Mouse (Mus musculus): Measurements from ENCODE around the gene Lrp5.
A peak's percentile ranks its signal among the peaks of the same experiment; 100 is the strongest.

Gene Lrp5

DNA sequence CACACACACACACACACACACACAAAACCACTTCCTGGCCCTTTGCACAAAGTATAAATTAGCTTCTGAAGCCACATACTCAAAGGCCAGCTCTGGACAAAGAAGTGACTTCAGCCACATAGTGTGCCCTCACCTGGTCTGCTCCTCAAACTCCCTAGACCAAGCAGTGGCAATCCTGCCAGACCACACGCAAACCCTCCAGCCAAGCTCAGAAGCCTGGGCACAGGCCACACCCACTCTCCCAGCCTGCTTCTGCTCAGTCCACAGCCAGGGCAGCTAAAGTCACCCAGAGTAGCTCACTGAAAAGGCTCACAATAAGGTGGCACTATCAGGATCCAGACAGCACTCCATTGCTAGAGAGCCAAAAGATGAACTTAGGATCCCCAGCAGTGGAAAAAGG, 30.2 kb downstream of the Lrp5 start:
- no peak for DNase-seq (ENCODE audit: low spot score in 2 of 2)

DNA sequence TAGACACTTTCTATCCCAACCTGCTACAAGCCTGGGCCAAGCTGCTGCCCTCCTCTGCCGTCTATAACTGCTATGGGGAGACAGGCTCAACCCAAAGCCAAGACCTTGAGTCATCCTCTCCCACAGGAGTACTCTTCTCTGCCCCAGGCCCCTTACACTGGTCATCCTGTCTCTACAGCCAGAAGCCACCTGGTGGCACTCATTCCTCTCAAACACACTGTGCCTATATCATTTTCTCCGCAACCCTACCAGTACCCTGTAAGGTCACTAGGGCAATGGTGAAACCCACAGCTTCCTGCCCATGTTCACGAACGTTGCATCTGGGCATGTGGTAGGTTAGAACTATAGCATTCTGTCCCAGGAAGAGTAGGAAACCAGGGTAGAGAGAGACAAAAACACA, 31.4 kb downstream of the Lrp5 start:
- no peak for DNase-seq (ENCODE audit: low spot score in 2 of 2)

DNA sequence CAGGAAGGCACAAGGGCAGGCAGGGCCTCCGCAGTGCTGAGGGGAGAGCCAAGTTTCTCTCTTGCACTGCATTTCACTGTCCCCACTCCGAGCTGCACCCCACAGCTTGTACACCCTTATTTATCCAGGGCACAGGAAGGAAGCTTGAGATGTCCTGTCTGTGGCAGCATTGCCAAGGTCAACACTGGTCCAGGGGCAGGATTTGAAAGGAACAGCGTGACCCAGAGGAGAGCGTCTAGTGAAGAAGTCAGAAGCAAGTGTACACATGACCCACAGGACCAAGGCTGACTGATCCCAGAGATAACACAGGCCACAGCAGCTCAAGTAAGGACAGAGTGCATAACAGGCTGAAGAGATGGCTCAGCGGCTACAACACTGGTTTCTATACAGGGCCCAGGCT, 32.3 kb downstream of the Lrp5 start:
- DNase-seq (ENCODE audit: low spot score in 2 of 2), result no peak

DNA sequence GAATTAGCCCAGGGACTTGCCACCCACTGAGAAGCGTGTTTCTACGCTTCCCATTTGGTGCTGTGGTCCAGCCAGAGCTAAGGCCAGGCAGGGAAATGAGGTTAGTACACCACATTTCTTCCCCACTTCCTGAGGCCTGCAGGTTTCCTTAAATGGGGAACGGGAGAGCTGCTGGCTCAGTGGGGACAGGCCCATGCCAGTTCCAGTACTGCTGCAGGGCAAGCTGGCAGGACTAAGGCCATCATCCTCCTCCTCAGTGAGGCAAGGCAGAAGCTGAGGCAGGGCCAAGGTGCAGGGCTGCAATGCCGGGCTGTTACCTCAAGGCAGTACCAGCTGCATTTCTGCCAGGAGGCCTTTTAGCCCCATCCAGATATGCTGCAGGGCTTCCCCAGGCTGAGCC, 32.9 kb downstream of the Lrp5 start:
- no peak for DNase-seq (ENCODE audit: low spot score in 2 of 2)

DNA sequence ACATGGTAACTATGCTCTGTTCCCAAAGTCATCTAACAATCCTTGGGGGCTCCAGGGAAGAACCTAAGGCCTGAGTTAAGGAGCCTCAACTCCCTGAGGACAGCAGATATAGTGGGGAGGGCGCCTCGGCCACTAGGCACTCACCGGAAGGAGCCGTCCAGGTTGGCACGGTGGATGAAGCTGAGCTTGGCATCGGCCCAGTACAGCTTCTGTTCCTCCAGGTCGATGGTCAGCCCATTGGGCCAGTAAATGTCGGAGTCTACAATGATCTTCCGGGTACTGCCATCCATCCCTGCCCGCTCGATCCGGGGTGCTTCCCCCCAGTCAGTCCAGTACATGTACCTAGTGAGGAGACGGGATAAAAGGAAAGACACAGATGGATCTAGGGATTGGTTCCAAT, 34.4 kb downstream of the Lrp5 start:
- DNase-seq (ENCODE audit: low spot score in 2 of 2), result no peak

DNA sequence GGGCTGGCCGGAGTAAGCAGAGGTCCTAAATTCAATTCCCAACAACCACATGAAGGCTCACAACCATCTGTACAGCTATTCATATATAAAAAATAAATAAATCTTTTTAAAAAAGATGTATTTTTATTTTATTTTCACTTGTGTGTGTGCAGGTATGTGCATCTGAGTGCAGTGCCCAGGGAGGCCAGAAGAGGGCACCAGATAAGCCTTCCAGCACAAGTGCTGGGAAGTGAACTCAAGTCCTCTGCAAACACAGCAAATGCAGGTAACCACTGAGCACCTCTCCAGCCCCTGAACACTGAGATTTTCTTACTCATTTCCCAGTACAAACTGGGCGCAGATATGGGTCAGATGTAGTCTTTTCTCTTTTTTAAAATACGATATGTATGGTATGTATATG, 35.1 kb downstream of the Lrp5 start:
- no peak for DNase-seq (ENCODE audit: low spot score in 2 of 2)

DNA sequence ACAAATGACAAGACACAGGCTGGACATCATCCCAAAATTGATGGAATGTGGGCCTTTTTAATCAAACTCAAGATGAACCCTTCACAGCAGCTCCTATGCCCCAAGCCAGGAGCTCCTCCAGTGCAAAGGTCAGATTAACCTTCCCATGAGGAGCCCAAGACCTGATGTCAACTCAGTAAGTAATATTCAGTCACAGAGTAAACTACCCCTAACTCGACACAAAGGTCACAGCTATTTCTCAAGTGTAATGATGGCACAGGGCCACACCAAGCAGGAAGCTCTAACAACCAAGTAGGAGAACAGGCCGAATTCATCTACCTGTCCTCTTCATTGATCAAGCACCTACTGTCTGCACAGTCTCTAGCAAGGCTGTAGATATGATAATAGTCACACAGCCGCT, 35.9 kb downstream of the Lrp5 start:
- DNase-seq (ENCODE audit: low spot score in 2 of 2), result no peak

DNA sequence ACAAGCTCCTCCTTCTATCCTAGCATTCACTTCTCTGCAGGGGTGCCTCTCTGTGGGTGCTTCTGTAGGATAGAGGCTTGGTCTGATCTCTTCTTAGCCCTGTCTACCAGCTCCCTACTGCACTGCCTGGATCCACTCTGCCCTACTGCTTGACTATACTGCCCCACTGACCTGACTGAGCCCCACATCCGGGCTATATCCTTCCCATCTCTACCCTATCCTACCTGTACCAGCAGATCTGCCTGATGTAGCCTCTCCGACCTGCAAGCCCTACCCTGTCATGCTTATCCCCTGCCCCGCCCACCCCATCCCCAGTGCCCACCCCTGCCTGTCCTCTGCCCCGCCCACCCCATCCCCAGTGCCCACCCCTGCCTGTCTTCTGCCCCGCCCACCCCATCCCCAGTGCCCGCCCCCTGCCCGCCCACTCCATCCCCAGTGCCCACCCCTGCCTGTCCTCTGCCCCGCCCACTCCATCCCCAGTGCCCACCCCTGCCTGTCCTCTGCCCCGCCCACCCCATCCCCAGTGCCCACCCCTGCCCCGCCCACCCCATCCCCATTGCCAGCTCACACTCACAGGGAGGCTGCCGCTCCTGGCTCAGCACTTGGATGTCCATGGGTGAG, 37.4 kb downstream of the Lrp5 start:
- no peak for DNase-seq (ENCODE audit: low spot score in 2 of 2)

DNA sequence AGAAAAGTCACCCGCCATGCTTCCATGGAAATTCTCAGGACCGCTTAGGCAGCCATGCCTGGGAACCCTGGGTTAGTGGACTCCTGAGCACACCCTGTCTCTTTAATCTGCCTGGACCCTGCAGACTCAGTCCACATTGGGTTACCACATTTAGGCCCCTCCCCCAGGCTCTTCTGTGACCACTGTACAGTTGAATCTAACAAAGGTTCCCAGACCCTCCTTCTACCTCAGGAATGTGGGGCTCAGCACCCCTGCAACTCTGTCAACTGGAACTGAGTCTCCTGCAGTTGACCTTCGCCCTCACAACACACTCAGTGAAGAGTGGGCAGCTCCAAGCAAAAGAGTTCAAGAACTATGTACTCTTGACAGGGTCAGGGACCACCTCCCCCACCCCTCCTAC, 38.4 kb downstream of the Lrp5 start:
- DNase-seq (ENCODE audit: low spot score in 2 of 2), result no peak

DNA sequence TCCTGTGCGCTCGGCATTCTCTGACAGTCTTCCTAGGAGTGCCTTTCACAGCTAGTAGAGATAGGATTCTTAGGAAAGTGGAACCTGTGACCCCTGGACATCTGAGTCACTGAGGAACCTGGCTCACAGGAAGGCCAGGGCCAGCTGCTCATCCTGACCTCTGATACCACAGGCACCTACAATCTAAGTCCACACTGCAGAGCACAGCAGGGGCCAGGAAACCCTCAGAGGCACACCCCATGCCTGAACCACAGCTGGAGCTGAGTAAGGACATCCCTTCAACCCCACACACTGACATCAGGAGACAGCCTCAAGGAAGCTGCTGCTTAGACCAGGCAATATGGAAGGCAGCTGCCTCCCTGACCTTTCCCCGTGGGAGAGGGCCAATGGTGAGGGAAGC, 40.6 kb downstream of the Lrp5 start:
- no peak for DNase-seq (ENCODE audit: low spot score in 2 of 2)

DNA sequence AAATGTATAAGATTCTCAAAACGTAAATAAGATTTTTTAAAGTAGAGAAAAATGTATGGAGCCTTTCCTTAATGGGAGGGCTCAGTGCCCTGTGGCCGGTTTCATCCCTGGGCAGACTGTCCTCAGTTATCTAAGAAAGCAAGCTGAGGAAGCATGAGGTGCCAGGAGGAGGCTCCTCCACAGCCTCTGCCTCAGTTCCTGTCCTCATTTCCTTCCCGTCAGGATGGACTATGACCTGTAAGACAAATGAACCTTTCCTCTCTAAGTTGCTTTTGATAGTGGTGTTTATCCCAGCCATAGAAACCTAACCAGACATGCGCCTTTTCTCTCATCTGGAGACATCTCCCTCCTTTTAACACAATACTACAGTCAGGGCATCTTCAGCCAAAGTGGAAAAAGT, 41.0 kb downstream of the Lrp5 start:
- DNase-seq (ENCODE audit: low spot score in 2 of 2), result no peak

DNA sequence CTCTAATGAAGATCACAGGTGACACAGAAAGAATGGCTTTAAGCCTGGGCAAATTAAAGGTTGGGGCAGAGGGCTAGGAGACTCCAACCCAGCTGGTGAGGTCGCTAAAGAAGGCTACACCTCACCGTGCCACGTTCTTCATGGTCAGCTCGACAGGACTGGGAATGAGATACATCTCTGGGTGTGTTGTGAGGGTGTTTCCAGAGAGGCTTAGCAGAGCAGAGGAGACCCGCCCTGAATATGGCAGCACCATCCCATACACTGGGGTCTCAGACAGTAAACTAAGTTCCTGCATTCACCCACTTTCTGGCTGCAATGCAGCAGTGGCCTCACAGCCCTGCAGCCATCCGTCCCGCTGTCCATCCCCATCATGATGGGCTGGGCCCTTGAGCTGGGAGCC, 46.8 kb downstream of the Lrp5 start:
- no peak for DNase-seq (ENCODE audit: low spot score in 2 of 2)

DNA sequence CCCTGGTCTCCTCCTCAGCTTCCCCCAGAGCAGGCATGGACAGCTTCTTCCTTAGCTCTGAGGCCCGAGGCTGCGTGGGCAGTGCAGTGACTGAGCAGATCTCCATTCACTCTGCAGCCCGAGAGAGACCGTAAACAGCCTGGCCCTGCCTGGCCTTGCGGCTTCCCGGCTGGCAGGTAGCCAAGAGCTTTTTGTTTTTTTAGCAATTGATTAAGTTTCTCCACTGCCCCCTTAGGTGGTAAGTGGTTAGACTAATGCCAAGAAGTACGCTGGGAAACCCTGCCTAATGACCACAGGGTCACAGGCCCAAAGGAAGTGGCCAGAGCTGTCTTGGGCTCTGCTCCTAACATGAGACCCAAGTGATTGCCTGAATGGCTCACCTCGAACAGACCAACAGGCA, 47.7 kb downstream of the Lrp5 start:
- DNase-seq (ENCODE audit: low spot score in 2 of 2), result peak; percentile 18 to 33

DNA sequence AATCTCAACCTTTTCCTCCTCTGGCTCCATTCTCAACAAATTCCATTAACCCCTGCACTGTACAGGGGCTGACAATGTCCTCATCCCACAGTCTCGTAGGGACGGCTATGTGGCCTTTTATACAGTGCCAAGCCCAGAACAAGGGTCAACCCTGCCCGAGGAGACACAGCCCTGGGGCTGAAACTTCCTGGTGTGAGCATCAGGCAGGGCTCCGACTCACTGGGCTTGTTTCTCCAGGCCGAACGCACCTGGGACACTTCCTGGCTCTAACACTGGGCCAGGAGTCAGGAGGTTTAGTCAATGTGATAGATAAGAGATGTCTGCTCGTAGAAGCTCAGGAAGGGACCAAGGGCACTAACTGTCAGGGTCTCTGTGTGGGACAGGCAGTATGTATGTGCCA, 54.3 kb downstream of the Lrp5 start:
- DNase-seq (ENCODE audit: low spot score in 2 of 2), result no peak

DNA sequence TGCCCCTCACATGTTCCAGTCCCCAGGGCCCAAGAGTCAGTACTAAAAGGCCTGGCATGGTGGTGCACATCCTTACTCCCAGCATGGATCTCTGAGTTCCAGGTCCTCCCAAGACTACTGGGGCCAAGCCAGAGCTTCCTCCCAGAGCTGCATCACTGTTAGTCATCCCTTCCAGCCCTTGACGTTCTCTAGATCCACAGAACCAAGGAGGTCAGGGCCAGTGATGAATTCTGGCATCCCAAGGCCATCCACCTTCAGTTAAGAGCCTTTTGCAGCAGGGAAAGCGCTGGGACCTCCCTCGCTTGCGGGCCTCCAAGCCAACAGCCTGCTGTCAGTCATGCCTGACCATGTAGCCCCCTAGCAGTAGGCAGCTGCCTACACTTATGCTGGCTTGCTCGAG, 54.9 kb downstream of the Lrp5 start:
- DNase-seq (ENCODE audit: low spot score in 2 of 2), result no peak

DNA sequence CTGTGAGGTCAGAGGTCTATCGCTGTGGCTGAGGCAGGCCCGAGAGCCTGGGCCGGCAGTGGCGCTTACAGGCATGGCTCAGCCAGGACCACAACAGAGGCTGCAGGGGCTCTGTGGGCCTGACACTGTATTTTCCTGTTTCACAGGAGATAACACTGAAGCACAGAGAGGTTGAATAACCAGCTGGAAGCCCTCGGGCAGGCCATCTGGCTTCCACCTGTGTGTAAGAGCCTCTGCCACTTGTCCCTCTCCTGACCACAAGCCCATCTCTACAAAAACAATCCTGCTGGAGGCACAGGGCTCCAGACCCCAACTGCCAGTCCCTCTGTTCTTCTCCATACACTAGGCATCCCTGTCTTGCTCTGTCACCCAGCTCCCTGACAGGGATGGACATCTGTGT, 55.9 kb downstream of the Lrp5 start:
- no peak for DNase-seq (ENCODE audit: low spot score in 2 of 2)

DNA sequence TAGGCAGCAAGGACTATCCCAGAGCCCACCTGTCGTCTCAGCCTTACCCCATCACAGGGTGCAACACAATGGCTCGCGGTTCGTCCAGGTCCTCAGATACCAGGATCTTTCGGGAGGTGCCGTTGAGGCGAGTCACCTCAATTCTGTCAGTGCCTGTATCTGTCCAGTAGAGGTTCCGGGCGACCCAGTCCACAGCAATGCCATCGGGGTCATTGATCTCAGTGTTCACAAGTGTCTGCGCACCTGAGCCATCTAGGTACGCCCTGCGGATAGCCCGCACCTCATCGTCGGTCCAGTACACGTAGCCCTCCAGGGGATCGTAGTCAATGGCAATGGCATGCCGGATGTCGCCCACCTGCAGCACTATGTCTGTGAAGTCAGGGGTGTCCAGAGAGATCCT, 56.3 kb downstream of the Lrp5 start:
- DNase-seq (ENCODE audit: low spot score in 2 of 2), result no peak

DNA sequence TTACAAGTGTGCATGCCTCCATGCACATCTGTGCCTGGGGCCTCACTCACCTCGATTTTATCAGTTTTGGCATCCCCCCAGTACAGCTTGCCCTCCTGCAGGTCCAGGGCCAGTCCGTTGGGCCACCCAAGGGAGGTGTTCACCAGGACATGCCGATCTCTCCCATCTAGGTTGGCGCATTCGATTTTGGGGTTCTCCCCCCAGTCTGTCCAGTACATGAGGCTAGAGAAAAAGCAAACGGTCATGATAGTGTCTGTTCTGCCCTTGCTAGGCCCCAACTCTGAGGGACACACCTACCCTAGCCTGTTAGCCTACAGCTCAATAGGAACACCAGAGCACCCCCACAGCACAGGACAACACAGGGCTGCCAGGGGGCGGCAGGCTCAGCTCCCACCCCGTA, 58.1 kb downstream of the Lrp5 start:
- no peak for DNase-seq (ENCODE audit: low spot score in 2 of 2)

DNA sequence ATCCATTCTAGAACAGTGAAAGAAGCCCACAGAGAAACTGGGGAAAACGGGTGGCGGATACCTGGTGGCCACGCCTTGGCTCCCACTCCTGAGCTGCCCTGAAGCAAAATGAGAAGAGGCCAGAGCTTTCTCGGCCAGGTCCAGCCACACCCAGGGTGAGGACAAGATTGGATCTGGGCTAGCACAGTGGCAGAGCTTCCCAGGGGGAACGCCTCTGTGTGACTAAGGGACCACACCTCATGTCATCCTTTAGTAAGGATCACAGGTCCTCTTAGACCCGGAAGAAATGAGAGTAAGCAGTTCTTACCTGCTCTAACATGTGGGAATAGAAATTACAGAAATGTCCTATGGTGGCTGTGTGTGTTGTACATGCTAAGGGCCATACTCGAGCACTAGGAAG, 61.3 kb downstream of the Lrp5 start:
- no peak for DNase-seq (ENCODE audit: low spot score in 2 of 2)

DNA sequence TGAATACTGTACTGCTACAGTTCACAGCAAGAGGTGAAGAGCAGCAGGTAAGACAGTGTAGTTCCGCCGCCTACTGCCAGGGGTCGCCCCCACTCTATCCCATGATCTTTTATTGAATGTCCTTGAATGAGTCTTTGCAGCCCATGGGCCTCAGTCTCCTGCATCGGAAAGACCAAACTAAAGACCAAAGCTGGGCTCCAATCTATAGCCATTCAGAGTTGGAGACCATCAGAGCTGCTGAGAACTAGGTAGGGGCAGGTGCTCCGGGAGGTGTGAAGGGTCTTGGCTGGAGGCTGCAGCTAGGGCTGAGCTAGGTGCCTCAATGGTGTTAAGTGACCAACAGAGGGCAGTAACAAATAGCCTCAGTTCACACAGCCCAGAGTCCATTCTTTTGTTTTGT, 62.5 kb downstream of the Lrp5 start:
- peak; percentile 41 to 43 for DNase-seq (ENCODE audit: low spot score in 2 of 2)

DNA sequence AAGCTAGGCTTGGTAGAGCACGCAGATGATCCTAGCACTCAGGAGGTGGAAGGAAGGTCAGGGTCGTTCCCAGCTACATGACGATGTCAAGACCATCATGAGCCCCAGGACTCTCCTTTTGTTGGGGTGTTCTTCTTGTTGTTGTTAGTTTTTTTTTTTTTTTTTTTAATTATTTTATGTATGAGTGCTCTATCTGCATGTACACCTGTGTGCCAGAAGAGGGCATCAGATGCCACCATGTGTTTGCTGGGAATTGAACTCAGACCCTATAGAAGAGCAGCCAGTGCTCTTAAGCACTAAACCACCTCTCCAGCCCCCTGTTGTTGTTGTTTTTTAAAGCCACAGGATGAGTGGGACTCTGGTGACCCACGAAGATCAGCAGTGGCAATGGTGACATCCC, 63.1 kb downstream of the Lrp5 start:
- no peak for DNase-seq (ENCODE audit: low spot score in 2 of 2)

DNA sequence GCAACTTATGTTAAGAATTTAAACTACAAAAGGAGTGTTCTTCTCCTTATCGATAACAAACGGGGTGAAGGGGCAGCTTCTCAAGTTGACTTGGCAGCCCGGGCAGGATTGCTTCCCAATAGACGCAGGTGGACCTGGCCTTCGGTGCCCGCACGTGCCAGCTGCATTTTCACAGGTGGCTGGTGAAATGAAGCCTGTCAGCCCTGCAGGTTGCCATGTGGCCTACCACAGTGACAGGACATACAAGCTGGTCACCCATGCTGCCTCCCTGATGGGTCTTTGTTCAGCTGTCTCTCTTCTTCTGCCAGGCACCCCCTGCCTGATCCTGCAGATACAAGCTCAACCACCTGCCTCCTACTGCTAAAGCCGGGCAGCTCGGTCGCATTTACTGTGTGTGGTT, 65.5 kb downstream of the Lrp5 start:
- no peak for DNase-seq (ENCODE audit: low spot score in 2 of 2)

DNA sequence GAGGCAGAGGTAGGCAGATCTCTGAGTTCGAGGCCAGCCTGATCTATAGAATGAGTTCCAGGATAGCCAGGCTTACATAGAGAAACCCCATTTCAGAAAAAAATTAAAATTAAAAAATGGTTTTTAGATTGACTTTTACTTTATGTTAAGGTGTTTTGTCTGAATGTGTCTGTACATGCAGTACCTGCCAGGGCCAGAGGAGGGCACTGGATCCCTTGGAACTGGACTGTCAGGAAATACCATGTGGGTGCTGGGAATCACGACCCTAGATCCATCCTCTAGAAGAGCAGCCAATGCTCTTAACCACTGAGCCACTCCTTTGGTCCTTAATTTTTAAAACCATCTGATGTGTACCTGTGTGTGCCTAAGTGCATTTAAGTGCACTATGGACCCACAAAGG, 67.0 kb downstream of the Lrp5 start:
- DNase-seq (ENCODE audit: low spot score in 2 of 2), result no peak

DNA sequence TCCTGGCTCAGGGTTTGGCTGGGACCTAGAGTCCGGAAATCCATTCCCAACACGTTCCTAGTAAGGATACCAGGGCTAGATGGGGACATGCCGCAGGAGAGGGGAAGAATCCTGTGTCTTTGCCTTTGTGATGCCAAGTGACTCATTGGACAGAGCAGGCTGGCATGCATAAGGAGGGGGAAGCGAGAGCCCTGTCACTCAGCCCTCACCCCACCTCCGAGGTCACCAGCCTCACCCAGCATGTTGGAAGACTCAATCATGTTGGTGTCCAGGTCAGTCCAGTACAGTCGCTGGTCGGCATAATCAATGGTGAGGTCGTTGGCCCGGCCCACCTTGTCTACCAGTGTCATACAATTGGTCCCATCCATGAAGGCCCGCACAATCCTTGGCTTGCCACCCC, 72.4 kb downstream of the Lrp5 start:
- no peak for DNase-seq (ENCODE audit: low spot score in 2 of 2)

Data from right cerebral cortex, adult 2 months (tissue).